Mouse (Mus musculus): Measurements from ENCODE around the gene Hinfp. TPM values are rescaled to one million over a fixed set of nuclear protein-coding genes. Genes with fewer than 3 reads are reported as not detected.

Gene Hinfp
- polyA plus RNA-seq, 1 experiment from 2014 or later = 12.1 TPM

GRCm38 (mm10) chr9:44332918-44333638 is 27.6 kb upstream of the Hinfp start:
- Histone ChIP-seq H3K9ac (ENCODE audit: low read length) (no peak overlapping the region), H3K4me3 (ENCODE audit: control insufficient read depth in 1 of 2, insufficient read depth in 1 of 2, low read depth in 1 of 2, low read length in 2 of 2) (no peak overlapping the region), H3K27ac (replicated peaks in 1 of 2; ENCODE audit: control insufficient read depth in 1 of 2, insufficient read depth in 1 of 2, low read depth in 2 of 2, low read length in 2 of 2) (no peak overlapping the region), H3K9me3 (ENCODE audit: control insufficient read depth, low read length) (no peaks in the 10 kb centered on the region), H3K36me3 (ENCODE audit: control insufficient read depth, insufficient read depth, low read length) (peaks cover 74% of the 10 kb centered on the region), H3K27me3 (ENCODE audit: control insufficient read depth, insufficient read depth, low read length) (no peaks in the 10 kb centered on the region), H3K4me2 (ENCODE audit: low read length) (no peak overlapping the region), H3K4me1 (ENCODE audit: control insufficient read depth in 2 of 2, insufficient read depth in 2 of 2, low read length in 2 of 2) (peaks cover 4 to 20% of the 10 kb centered on the region in 2 experiments; a peak in 3 of 4 replicates)
- whole genome bisulfite sequencing = 94% methylated on average over 13 of the region's 13 CpGs
- ATAC-seq (ENCODE audit: insufficient number of reproducible peaks, insufficient read depth, low FRiP score, low read depth) = no peak

DNA sequence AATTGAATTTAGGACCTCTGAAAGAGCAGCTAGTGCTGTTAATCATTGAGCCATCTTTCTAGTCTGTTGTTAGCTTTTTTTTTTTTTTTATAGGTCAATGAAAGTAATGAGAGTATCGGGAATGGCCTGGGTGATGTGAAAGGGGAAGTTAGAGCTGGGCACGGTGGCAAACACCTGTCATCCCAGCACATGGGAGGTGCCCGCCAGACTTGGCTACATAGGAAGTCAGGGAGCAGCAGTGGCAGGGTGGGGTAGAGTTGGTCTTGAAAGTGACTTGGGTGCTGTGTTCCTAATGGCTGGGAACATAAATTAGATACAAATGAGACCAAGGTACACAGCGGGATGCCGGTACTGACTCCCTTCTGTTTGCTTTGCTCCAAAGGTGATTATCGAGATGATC is 25.3 kb upstream of the Hinfp start:
- H3K4me2 ChIP-seq (ENCODE audit: low read length) = no peak overlapping the region
- no peak overlapping the region for H3K4me3 ChIP-seq (ENCODE audit: control insufficient read depth in 1 of 2, insufficient read depth in 1 of 2, low read depth in 1 of 2, low read length in 2 of 2)
- peaks cover 59% of the 10 kb centered on the region for H3K36me3 ChIP-seq (ENCODE audit: control insufficient read depth, insufficient read depth, low read length)
- ATAC-seq (ENCODE audit: insufficient number of reproducible peaks, insufficient read depth, low FRiP score, low read depth) = no peak
- H3K4me1 ChIP-seq (ENCODE audit: control insufficient read depth in 2 of 2, insufficient read depth in 2 of 2, low read length in 2 of 2) = peaks cover 7 to 11% of the 10 kb centered on the region in 2 experiments
- no peaks in the 10 kb centered on the region for H3K9me3 ChIP-seq (ENCODE audit: control insufficient read depth, low read length)
- no peak overlapping the region for H3K9ac ChIP-seq (ENCODE audit: low read length)
- whole genome bisulfite sequencing = 93% methylated on average over 6 of the region's 6 CpGs
- H3K27me3 ChIP-seq (ENCODE audit: control insufficient read depth, insufficient read depth, low read length) = no peaks in the 10 kb centered on the region
- no peak overlapping the region for H3K27ac ChIP-seq (replicated peaks in 1 of 2; ENCODE audit: control insufficient read depth in 1 of 2, insufficient read depth in 1 of 2, low read depth in 2 of 2, low read length in 2 of 2)

- Histone ChIP-seq H3K9ac (ENCODE audit: low read length) (peak overlapping the region; percentile 94), H3K27ac (replicated peaks in 1 of 2; ENCODE audit: control insufficient read depth in 1 of 2, insufficient read depth in 1 of 2, low read depth in 2 of 2, low read length in 2 of 2) (peak overlapping the region in 1 of 2 experiments; percentile 96; a peak in 2 of 4 replicates), H3K9me3 (ENCODE audit: control insufficient read depth, low read length) (no peaks in the 10 kb centered on the region), H3K4me2 (ENCODE audit: low read length) (peak overlapping the region; percentile 86), H3K4me3 (ENCODE audit: control insufficient read depth in 1 of 2, insufficient read depth in 1 of 2, low read depth in 1 of 2, low read length in 2 of 2) (peak overlapping the region; percentile 80), H3K36me3 (ENCODE audit: control insufficient read depth, insufficient read depth, low read length) (peaks cover 49% of the 10 kb centered on the region), H3K4me1 (ENCODE audit: control insufficient read depth in 2 of 2, insufficient read depth in 2 of 2, low read length in 2 of 2) (peaks cover 7 to 13% of the 10 kb centered on the region in 2 experiments), H3K27me3 (ENCODE audit: control insufficient read depth, insufficient read depth, low read length) (no peaks in the 10 kb centered on the region)
- WGBS = 87% methylated on average over 5 of the region's 5 CpGs
- ATAC-seq (ENCODE audit: insufficient number of reproducible peaks, insufficient read depth, low FRiP score, low read depth) = no peak
Measured at GRCm38 (mm10) chr9:44327926-44328325, 22.5 kb upstream of the Hinfp start.

- ATAC-seq (ENCODE audit: insufficient number of reproducible peaks, insufficient read depth, low FRiP score, low read depth) = peak; percentile 52; the same call in 1 of the 2 replicates
- WGBS = under 1% methylated on average over 22 of the region's 22 CpGs
- H3K4me1 ChIP-seq (ENCODE audit: control insufficient read depth in 2 of 2, insufficient read depth in 2 of 2, low read length in 2 of 2) = peaks cover 7 to 13% of the 10 kb centered on the region in 2 experiments
- H3K36me3 ChIP-seq (ENCODE audit: control insufficient read depth, insufficient read depth, low read length) = peaks cover 42% of the 10 kb centered on the region
- no peaks in the 10 kb centered on the region for H3K9me3 ChIP-seq (ENCODE audit: control insufficient read depth, low read length)
- peak overlapping the region; percentile 80 for H3K4me3 ChIP-seq (ENCODE audit: control insufficient read depth in 1 of 2, insufficient read depth in 1 of 2, low read depth in 1 of 2, low read length in 2 of 2)
- H3K27ac ChIP-seq (replicated peaks in 1 of 2; ENCODE audit: control insufficient read depth in 1 of 2, insufficient read depth in 1 of 2, low read depth in 2 of 2, low read length in 2 of 2) = peak overlapping the region; percentile 90 to 96
- H3K9ac ChIP-seq (ENCODE audit: low read length) = peak overlapping the region; percentile 94
- no peaks in the 10 kb centered on the region for H3K27me3 ChIP-seq (ENCODE audit: control insufficient read depth, insufficient read depth, low read length)
- peak overlapping the region; percentile 86 for H3K4me2 ChIP-seq (ENCODE audit: low read length)
Measured at GRCm38 (mm10) chr9:44327064-44327711, 21.7 kb upstream of the Hinfp start.

DNA sequence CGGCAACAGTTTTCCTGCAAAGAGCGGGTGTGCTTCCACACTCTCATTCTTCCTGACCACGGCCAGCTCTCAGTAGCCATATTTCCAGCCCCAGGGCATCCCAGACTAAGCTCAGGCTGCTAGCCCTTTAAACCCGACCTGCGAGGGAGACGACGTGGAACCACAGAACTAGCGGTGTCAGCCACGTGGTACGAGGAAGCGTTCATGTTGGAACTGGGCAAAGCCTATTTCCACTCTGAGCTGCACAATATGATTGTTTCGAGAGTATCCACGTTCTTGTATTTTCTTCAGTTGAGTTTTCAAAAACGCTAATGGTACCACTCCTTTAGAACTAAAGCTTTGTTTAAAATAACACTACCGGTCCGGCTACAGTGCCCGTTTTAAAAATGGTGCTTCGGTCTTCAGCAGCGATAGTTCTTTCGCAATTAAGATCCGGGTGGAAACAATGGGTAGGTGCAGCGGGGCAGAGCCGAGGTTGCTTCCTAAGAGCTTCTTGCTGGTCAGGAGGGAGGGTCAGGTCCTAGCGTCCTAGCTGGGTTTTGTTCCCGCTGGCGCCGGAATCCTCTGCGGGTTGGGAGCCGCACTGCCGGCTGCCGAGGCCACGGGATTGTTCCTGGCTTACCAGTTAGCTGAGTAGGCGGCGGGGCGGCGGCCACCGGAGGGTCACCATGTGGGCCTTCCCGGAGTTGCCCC is 21.0 kb upstream of the Hinfp start:
- peak; percentile 88 for ATAC-seq (ENCODE audit: insufficient number of reproducible peaks, insufficient read depth, low FRiP score, low read depth)
- Histone ChIP-seq H3K36me3 (ENCODE audit: control insufficient read depth, insufficient read depth, low read length) (peaks cover 35% of the 10 kb centered on the region), H3K9me3 (ENCODE audit: control insufficient read depth, low read length) (no peaks in the 10 kb centered on the region), H3K27me3 (ENCODE audit: control insufficient read depth, insufficient read depth, low read length) (no peaks in the 10 kb centered on the region), H3K4me3 (ENCODE audit: control insufficient read depth in 1 of 2, insufficient read depth in 1 of 2, low read depth in 1 of 2, low read length in 2 of 2) (peak overlapping the region; percentile 80), H3K9ac (ENCODE audit: low read length) (peak overlapping the region; percentile 94), H3K4me1 (ENCODE audit: control insufficient read depth in 2 of 2, insufficient read depth in 2 of 2, low read length in 2 of 2) (peaks cover 7 to 13% of the 10 kb centered on the region in 2 experiments), H3K27ac (replicated peaks in 1 of 2; ENCODE audit: control insufficient read depth in 1 of 2, insufficient read depth in 1 of 2, low read depth in 2 of 2, low read length in 2 of 2) (peak overlapping the region; percentile 90 to 96), H3K4me2 (ENCODE audit: low read length) (peak overlapping the region; percentile 86)
- WGBS = 0% methylated on average over 38 of the region's 38 CpGs

DNA sequence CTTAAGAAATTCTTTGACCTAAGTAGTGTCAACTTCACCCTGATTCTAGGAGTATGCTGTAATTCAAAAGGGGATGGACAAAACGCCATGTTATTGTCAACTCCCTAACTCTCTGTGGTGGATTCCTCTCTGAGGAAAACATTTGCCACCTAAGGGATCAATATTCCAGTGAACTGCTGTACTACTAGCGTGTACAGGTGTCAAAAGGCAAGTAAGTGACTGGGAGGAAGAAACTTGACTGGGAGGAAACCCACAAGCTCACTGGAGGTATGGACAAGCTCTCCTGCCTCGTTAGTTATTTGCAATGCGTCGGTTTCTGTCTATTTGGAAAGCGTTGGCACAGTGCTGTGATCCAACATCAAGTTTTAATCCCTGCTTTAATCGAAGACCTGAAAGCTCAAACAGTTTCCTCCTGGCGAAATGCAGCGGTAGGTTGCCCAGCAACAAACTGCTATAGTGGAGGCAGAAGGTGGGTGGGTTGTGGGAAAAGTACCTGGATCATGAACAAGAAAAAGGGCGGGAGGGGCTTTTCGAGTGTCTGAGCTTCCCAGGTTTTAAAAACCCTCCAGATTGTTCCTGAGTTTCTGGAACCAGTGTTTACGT is 20.4 kb upstream of the Hinfp start, which contains the start of gene Dpagt1:
TSS of gene Dpagt1 (plus strand) at position 252 of the 603 bp plus-strand sequence.
- Histone ChIP-seq H3K36me3 (ENCODE audit: control insufficient read depth, insufficient read depth, low read length) (peaks cover 28% of the 10 kb centered on the region), H3K9me3 (ENCODE audit: control insufficient read depth, low read length) (no peaks in the 10 kb centered on the region), H3K27me3 (ENCODE audit: control insufficient read depth, insufficient read depth, low read length) (no peaks in the 10 kb centered on the region), H3K27ac (replicated peaks in 1 of 2; ENCODE audit: control insufficient read depth in 1 of 2, insufficient read depth in 1 of 2, low read depth in 2 of 2, low read length in 2 of 2) (peak within 1 kb of the TSS; percentile 90 to 96), H3K9ac (ENCODE audit: low read length) (peak within 1 kb of the TSS; percentile 94), H3K4me3 (ENCODE audit: control insufficient read depth in 1 of 2, insufficient read depth in 1 of 2, low read depth in 1 of 2, low read length in 2 of 2) (peak within 1 kb of the TSS; percentile 80), H3K4me2 (ENCODE audit: low read length) (peak within 1 kb of the TSS; percentile 86), H3K4me1 (ENCODE audit: control insufficient read depth in 2 of 2, insufficient read depth in 2 of 2, low read length in 2 of 2) (peaks cover 7 to 15% of the 10 kb centered on the region in 2 experiments)
- WGBS = 4% methylated on average over 12 of the region's 12 CpGs
- ATAC-seq (ENCODE audit: insufficient number of reproducible peaks, insufficient read depth, low FRiP score, low read depth) = 0 out of 2 replicates have a peak, but pooled peaks have one; percentile 10

Data from heart, embryonic 14.5 days (tissue).